Mouse (Mus musculus): Measurements from ENCODE around the gene Gpr89. TPM values are rescaled to one million over a fixed set of nuclear protein-coding genes. Genes with fewer than 3 reads are reported as not detected.

Gene Gpr89
- total RNA-seq, 2 experiments from 2014 or later: 34.7 to 38.5 TPM

DNA sequence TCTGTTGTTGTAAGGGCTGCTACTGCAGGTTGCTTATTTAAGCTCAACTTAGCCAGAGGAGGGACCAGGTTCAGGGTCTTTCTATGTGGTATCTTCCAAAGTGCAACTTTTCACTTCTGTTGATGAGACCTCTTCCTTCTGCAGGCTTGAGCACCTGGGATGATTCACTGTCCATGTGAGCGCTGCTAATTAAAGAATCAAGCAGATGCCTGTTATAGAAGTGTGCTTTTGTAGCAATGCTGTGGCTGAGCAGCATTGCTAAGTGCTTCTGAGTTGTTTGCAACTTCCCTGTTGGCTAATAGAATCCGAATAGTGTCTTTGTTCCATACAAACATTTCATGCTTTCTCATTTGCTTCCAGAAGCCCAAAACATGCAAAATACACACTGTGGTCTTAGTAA, 34.9 kb downstream of the Gpr89 start:
- no peak for DNase-seq

GRCm38 (mm10) chr3:96869091-96869490, 36.1 kb downstream of the Gpr89 start:
- no peak for DNase-seq

DNA sequence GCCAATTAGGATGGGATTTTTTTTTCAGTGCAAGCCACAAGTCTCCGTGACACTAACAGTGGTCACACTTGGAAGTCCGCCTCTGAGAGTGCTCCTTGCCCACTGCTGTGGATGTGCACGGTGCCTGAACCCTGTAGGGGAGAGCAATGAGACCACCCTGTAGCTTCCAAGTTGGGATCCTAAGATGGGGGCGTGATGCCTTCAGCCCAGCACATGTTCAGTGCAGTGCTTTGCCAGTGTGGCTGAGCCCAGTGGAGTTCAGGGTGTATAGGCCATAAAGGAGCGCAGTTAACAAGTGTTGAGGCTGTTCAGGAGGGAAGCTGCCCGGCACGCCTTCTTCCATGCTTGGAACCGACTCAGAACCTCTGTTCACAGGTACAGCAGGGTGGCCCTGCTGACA, 36.6 kb downstream of the Gpr89 start:
- DNase-seq: no peak

DNA sequence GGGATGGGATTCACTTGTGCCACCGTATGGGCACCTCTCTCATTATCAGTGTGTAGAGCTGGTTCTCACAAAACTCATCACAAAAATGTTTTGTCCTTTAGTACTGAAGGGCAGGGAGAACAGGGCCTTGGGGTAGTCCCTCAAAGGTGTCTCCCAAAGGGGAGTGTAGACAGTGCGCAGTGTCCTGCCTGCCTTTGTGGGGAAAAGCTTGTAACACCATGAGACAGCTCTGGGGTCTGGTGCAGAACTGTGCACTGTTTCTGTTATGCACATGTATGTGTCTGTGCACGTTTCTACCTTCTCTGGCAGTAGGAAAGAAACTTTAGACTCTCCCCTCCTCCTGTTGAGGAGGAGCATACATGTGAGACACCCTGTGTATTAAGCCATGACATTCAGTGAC, 37.3 kb downstream of the Gpr89 start:
- no peak for DNase-seq

DNA sequence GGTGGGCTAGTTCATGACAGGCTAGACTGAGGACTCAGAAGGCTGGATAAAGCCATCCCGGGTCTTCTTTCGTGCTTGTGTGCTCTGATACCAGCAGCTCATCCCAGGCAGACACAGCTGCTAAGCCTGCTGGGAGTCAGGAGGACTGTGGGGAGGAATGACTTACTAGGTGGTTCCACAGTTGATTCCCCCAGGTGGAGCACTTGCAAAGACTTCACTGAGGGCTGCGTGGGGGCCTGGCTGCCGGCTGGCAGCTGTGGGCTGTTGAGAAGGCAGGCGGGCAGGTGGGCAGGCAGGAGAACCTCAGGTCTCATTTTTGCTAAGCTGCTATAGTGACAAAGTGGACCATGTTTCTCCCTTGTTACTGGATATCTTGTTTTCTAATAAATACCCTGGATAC, 44.6 kb downstream of the Gpr89 start:
- no peak for DNase-seq

DNA sequence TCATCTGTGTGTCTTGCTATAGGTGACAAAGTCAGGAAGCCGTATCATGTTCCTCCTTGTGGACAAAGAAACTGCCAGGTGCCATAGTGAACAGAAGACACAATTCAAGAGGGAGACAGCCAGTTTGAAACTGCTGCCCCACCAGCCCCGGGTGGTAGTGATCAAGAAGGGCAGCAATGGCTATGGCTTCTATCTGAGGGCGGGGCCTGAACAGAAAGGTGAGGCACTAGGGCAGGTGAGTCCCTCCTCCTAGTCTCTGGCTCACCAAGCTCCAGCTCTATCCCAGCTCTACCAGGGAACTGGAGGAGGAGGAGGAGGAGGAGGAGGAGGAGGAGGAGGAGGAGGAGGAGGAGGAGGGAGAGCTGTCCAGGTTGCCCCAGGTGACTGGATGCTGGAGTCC, 49.3 kb downstream of the Gpr89 start:
- DNase-seq: no peak

DNA sequence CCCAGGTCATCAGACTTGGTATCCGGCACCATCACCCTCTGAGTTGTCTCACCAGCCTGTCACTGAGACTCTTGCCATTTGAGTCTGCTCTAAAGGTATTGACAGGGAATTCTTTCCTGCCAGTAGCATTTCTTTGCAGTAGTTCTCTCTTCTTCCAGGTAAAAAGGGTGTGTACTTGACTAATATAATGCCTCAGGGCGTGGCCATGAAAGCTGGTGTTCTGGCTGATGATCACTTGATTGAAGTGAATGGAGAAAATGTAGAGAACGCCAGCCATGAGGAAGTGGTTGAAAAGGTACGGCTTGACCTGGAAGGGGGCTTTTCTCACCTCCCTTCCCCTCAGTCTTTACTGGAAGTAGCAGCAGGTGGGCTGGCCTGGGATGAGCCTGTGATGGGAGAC, 50.8 kb downstream of the Gpr89 start:
- no peak for DNase-seq

DNA sequence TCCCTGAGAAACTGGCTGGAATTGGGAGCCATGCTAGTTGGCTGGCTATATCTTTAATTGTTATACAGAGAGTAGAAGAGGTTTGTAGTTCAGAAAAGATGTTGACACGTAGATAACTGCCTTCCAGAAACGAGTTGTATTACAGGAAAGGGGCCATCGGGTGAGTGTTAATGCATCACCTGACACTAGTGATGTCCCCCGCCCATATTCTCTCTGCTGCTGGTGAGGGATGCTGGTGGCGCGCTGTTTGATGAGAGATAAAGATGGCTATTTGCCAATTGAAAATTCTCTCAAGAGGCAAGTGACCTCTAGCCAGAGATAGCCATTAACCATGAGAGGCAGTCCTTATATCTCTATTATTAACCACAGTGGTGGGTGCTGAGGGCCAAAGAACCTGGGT, 52.6 kb downstream of the Gpr89 start:
- DNase-seq: no peak

- DNase-seq: no peak
Observed at GRCm38 (mm10) chr3:96849168-96849727, 55.9 kb downstream of the Gpr89 start.

DNA sequence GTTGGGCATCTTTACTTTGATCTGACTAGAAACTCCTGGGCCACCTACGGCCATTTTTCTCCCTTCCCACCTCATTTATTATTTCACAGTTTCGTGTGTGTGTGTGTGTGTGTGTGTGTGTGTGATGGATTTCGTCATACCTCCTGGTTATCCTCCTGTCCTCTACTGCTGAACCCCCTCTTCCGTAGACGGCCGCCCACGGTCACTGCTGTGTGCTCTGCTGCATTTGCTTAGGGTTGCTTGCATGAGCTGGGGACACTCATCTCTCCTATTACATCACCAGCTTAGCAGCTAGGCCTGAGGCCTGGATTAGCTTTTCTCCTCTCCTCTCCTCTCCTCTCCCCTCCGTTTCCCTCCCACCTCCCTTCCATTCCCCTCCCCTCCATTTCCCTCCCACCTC, 56.7 kb downstream of the Gpr89 start:
- DNase-seq: no peak

DNA sequence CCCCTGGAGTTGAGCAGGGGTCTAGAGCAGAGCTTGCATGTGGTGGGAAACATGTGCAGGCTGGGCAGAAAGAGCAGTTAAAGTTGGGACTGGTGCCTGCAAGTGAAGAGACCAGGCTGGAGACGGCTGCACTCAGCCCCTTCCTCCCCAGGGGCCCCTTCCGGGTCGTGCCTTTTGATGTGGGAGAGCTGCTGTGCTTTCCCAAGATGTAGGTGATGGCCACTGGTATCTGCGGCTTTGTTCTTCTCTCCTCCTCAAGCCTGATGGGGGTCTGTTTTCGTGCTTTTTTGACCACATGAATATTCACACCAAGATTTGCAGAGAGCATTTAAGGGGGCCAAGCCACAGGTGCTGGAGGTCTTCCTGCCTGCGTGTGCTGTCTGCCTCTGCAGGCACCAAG, 57.5 kb downstream of the Gpr89 start:
- no peak for DNase-seq

- DNase-seq: no peak
Observed at GRCm38 (mm10) chr3:96846985-96847384, 58.2 kb downstream of the Gpr89 start.

GRCm38 (mm10) chr3:96845806-96846205, 59.3 kb downstream of the Gpr89 start:
- DNase-seq: peak; percentile 65 to 70

- no peak for DNase-seq
Observed at GRCm38 (mm10) chr3:96845191-96845590, 60.0 kb downstream of the Gpr89 start.

GRCm38 (mm10) chr3:96838996-96839645, 66.0 kb downstream of the Gpr89 start:
- DNase-seq: no peak

DNA sequence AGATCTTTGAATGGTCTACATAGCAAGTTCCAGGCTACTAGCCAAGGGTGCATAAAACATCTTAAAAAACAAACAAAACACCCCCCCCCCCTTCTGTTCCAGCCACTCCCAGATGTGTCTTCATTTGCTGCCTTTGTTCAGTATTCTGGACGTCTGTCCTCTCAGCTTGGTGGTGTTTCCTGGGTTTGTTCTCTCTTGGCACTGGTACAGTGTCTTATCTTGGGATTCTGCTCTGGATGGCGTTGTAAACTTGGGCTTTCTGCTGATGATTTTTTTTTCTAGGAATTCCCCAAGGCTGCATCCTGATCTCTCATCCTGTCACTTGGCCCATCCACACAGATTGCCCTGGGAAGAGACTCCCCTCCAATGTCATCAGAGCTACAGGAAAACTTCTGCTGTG, 68.7 kb downstream of the Gpr89 start:
- DNase-seq: no peak

DNA sequence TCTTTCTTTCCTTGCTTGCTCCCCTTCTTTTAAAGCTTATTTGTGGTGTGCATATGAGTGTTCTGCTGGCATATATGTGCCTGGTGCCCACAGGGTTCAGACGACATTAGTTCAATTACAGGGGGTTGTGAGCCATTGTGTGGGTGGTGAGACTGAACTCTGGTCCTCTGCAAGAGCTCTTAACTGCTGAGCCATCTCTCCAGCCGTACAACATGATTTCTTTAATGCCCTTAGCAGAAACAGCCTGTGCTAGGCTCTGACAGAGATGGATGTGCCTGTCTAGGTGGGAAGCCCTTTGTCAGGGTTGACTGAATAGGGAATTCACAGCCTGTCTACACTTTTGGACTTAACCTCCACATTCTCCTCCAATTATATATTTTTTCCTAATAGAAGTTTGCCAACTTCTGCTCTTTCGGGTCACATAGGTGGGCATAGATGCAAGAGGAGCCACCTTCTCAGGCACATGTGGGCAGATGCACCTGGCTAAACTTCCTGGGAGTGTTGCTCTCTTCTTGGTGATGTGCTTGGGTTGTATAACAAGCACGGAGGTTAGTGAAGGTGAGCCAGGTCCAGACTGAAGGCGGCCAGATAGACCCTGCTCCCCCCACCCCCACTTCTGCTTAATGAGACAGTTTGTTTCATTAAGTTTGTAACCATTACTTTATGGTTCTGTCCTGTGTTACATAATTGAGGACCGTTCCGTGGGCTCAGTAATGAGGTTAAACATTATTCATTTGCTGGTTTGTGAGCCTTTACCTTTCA, 70.4 kb downstream of the Gpr89 start:
- DNase-seq: no peak

DNA sequence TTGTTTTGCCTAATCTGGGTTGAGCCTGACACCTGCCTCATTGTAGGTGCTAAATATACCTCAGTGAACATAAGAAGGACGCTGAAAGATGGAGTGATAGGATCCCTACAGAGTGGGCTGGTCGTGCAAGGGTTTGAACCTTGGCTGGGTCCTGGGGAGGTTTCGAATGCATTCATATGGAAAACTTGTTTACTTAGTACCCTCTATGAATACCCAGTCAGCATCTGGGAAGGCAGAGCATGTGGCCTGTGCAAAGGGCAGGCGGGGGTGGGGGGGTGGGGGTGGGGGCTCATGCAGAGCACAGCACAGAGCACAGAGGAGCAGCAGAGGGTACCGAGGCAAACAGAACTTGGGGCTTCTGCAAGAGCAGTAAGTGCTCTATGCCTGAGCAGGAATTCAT, 72.2 kb downstream of the Gpr89 start:
- no peak for DNase-seq

DNA sequence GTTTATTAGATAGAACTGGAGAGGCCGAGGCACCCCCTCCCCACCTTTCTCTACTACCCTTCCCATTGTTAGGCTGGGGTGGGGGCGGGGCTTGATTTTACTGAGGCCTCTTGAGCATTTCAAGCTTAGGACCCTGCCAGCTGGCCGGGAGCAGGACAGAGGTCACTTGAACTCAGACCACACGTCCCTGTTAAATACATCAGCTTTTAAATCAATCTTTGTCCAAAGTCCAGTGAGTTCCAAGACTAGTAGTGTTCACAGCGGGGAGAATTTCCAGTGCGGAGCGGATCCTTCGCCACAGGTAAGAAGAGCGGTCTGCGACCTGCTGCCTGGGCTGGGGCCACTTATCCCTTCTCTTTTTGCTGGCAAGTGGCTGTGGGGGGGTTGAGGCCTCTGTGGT, 75.3 kb downstream of the Gpr89 start:
- no peak for DNase-seq

DNA sequence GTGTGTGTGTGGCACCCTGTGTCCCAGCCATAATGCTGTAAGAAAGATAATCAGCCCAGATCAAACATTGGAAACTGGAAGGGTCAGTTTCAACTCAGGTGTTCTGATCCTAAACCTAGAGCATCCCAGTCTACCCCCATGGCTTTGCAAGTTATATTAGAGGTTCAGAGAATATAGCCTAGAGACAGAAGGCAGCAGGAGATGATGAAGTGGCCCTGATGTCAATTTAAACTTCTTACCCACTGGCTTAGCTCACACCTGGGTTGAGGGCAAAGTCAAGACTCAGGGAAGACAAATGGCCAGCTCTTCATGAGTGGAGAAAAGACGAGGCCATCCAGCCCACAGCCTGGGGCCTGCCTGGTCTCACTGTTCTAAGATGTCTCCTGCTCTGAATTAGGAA, 76.2 kb downstream of the Gpr89 start, which contains the start of the genes Pdzk1 and Cd160:
Gene Pdzk1 (plus strand): TSS at position 301 of the 400 bp plus-strand sequence.
Gene Cd160 (minus strand): TSS at position 368 of the 400 bp plus-strand sequence.
- DNase-seq: no peak

- DNase-seq: no peak
Observed at GRCm38 (mm10) chr3:96828308-96828864, 76.8 kb downstream of the Gpr89 start.

GRCm38 (mm10) chr3:96825261-96825660, 79.9 kb downstream of the Gpr89 start:
- DNase-seq: no peak

DNA sequence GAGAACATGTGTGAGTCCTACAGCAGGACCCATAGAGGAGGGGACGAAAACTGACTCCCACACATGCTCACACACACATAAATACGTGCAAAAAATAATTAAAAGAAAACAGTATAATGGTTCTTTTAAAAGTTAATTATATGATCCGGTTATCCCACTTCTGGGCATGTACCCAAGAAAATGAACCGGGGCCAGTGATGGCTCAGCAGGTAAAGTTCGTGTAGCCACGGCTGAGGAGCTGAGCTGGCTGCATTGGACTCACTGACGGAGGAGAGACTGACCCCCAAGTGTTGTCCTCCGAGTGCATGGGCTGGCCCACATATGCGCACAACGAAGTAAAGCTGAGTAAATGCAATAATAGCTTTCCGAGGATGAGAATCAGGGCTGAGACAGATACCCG, 80.5 kb downstream of the Gpr89 start:
- no peak for DNase-seq

All from adrenal gland, postnatal 36 days (tissue).